Mouse (Mus musculus) testis, adult 2 months (tissue): Measurements from ENCODE around the gene Fbxl13. TPM values are rescaled to one million over a fixed set of nuclear protein-coding genes. Genes with fewer than 3 reads are reported as not detected.

Experiments used
- H3K27ac ChIP-seq: fragments of 200-500 bp; 2 replicates; pipeline ENCODE4 v1.5.1; 2012; ENCODE audit warnings: low read depth, low read length; ENCODE audit not compliant: control insufficient read depth, insufficient read depth
- H3K27me3 ChIP-seq: fragments of 200-500 bp; 2 replicates; pipeline ENCODE4 v1.6.1; 2012; ENCODE audit warnings: mild to moderate bottlenecking, low read length, moderate library complexity; ENCODE audit not compliant: control insufficient read depth, insufficient read depth
- H3K36me3 ChIP-seq: fragments of 200-500 bp; 2 replicates; pipeline ENCODE4 v1.6.1; 2012; ENCODE audit warnings: mild to moderate bottlenecking, low read length; ENCODE audit not compliant: control insufficient read depth, insufficient read depth
- H3K4me1 ChIP-seq: fragments of 200-500 bp; 2 replicates; pipeline ENCODE4 v1.6.1; 2012; ENCODE audit warnings: low read length; ENCODE audit not compliant: control insufficient read depth, insufficient read depth
- H3K4me3 ChIP-seq: fragments of 200-500 bp; 2 replicates; pipeline ENCODE4 v1.5.1; 2012; ENCODE audit warnings: low read depth, mild to moderate bottlenecking, low read length, moderate library complexity, mixed read lengths; ENCODE audit not compliant: control insufficient read depth
- CTCF ChIP-seq: fragments of 200-500 bp; IDR thresholded peaks from 2 replicates; pipeline ENCODE4 v1.5.1; 2012; ENCODE audit warnings: low read depth, mild to moderate bottlenecking, inconsistent platforms, low read length, moderate library complexity; ENCODE audit not compliant: control insufficient read depth, insufficient read depth, insufficient replicate concordance
- POLR2A ChIP-seq: fragments of 200-500 bp; IDR thresholded peaks from 2 replicates; pipeline ENCODE4 v1.6.1; 2012; ENCODE audit warnings: low read depth, mild to moderate bottlenecking, inconsistent platforms, low read length, moderate library complexity; ENCODE audit not compliant: control insufficient read depth
- polyA plus RNA-seq: library from polyadenylated mRNA; depleted of rRNA; stranded (reverse); fragments of >200 nt; gene quantifications from 2 replicates; pipeline ENCODE4 v1.2.3, GENCODE M21; 2012

Gene Fbxl13
- polyA plus RNA-seq, 1 experiment, result 92.2 TPM

- peaks cover 9% of the 10 kb centered on the region for H3K4me1 ChIP-seq
- H3K36me3 ChIP-seq, result no peaks in the 10 kb centered on the region
- no peak overlapping the region for H3K27ac ChIP-seq
- H3K4me3 ChIP-seq, result no peak overlapping the region
- no peak for TF ChIP-seq POLR2A
- TF ChIP-seq CTCF, result no peak
- no peaks in the 10 kb centered on the region for H3K27me3 ChIP-seq
Measured at GRCm38 (mm10) chr5:21593201-21593709, 52.2 kb downstream of the Fbxl13 start.

GRCm38 (mm10) chr5:21592106-21592505 lies 53.3 kb downstream of the Fbxl13 start:
- H3K36me3 ChIP-seq, result no peaks in the 10 kb centered on the region
- TF ChIP-seq POLR2A, result no peak
- no peak for TF ChIP-seq CTCF
- no peaks in the 10 kb centered on the region for H3K27me3 ChIP-seq
- H3K4me1 ChIP-seq, result peaks cover 4% of the 10 kb centered on the region; the same call in 1 of the 2 replicates
- H3K4me3 ChIP-seq, result no peak overlapping the region
- no peak overlapping the region for H3K27ac ChIP-seq

- Histone ChIP-seq H3K4me3 (peak overlapping the region; percentile 21), H3K27me3 (no peaks in the 10 kb centered on the region), H3K27ac (no peak overlapping the region), H3K4me1 (peaks cover 2% of the 10 kb centered on the region; the same call in 1 of the 2 replicates), H3K36me3 (no peaks in the 10 kb centered on the region)
- TF ChIP-seq POLR2A (no peak), CTCF (no peak)
Measured at GRCm38 (mm10) chr5:21588220-21588619, 57.2 kb downstream of the Fbxl13 start.

- Histone ChIP-seq H3K27me3 (no peaks in the 10 kb centered on the region), H3K36me3 (no peaks in the 10 kb centered on the region), H3K4me1 (peaks cover 2% of the 10 kb centered on the region; the same call in 1 of the 2 replicates), H3K4me3 (peak overlapping the region; percentile 47), H3K27ac (no peak overlapping the region)
- no peak for TF ChIP-seq POLR2A
- no peak for TF ChIP-seq CTCF
Measured at GRCm38 (mm10) chr5:21587683-21588082, 57.8 kb downstream of the Fbxl13 start.

- TF ChIP-seq POLR2A (no peak), CTCF (peak; percentile 61)
- H3K4me3 ChIP-seq, result no peak overlapping the region
- H3K27ac ChIP-seq, result no peak overlapping the region
- no peaks in the 10 kb centered on the region for H3K27me3 ChIP-seq
- H3K4me1 ChIP-seq, result peaks cover 2% of the 10 kb centered on the region; the same call in 1 of the 2 replicates
- H3K36me3 ChIP-seq, result no peaks in the 10 kb centered on the region
Measured at GRCm38 (mm10) chr5:21586763-21587162, 58.7 kb downstream of the Fbxl13 start.

GRCm38 (mm10) chr5:21578136-21578535 lies 67.3 kb downstream of the Fbxl13 start:
- TF ChIP-seq CTCF (no peak), POLR2A (no peak)
- Histone ChIP-seq H3K27ac (no peak overlapping the region), H3K4me3 (no peak overlapping the region)

GRCm38 (mm10) chr5:21575210-21575550 lies 70.3 kb downstream of the Fbxl13 start:
- Histone ChIP-seq H3K4me1 (peaks cover 7% of the 10 kb centered on the region), H3K27ac (peak overlapping the region; percentile 83), H3K4me3 (peak overlapping the region; percentile 90), H3K36me3 (no peaks in the 10 kb centered on the region), H3K27me3 (no peaks in the 10 kb centered on the region)
- TF ChIP-seq CTCF (no peak), POLR2A (no peak)

More at GRCm38 (mm10) chr5:21578136-21578535, 67.3 kb downstream of the Fbxl13 start:
- H3K4me1 ChIP-seq, result peaks cover 7% of the 10 kb centered on the region
- H3K27me3 ChIP-seq, result no peaks in the 10 kb centered on the region
- no peaks in the 10 kb centered on the region for H3K36me3 ChIP-seq

- no peaks in the 10 kb centered on the region for H3K36me3 ChIP-seq
- TF ChIP-seq POLR2A (no peak), CTCF (no peak)
Measured at GRCm38 (mm10) chr5:21574386-21575209, 70.8 kb downstream of the Fbxl13 start.

More at GRCm38 (mm10) chr5:21574386-21575209, 70.8 kb downstream of the Fbxl13 start:
- Histone ChIP-seq H3K27ac (peak overlapping the region; percentile 83), H3K4me3 (peak overlapping the region; percentile 90), H3K27me3 (no peaks in the 10 kb centered on the region), H3K4me1 (peaks cover 7% of the 10 kb centered on the region)
